Mouse (Mus musculus) heart, postnatal 0 days (tissue): ENCODE results near the gene Pipox. TPM values are rescaled to one million over a fixed set of nuclear protein-coding genes. Genes with fewer than 3 reads are reported as not detected.
A peak's percentile ranks its signal among the peaks of the same experiment; 100 is the strongest.

ENCODE experiments used
- ATAC-seq: fragments of 200-750 bp; cut with Nextera tagmentation; 2 replicates; pipeline ENCODE4 v1.8.0; 2017; ENCODE audit warnings: low read depth, moderate number of reproducible peaks, moderate library complexity; ENCODE audit not compliant: insufficient read depth
- DNase-seq: peaks from one replicate; pipeline ENCODE4 v3.0.0-alpha.2; 2016; ENCODE audit warnings: low spot score
- H3K27ac ChIP-seq: fragments of 300-500 bp; sonication (generic); 2 replicates; pipeline ENCODE4 v1.5.1; 2014; ENCODE audit warnings: low read depth, mild to moderate bottlenecking
- H3K27me3 ChIP-seq: fragments of 300-500 bp; sonication (generic); 2 replicates; pipeline ENCODE4 v1.6.1; 2014; ENCODE audit warnings: low read length, mixed read lengths; ENCODE audit not compliant: control insufficient read depth, insufficient read depth
- H3K36me3 ChIP-seq: fragments of 300-500 bp; sonication (generic); replicated peaks from 2 replicates; pipeline ENCODE4 v1.6.1; 2014; ENCODE audit warnings: low read length, mixed read lengths; ENCODE audit not compliant: control insufficient read depth, insufficient read depth
- H3K4me1 ChIP-seq: fragments of 300-500 bp; sonication (generic); 2 replicates; pipeline ENCODE4 v1.6.1; 2014; ENCODE audit warnings: antibody characterized with exemption; ENCODE audit not compliant: control insufficient read depth, insufficient read depth
- H3K4me2 ChIP-seq: fragments of 300-500 bp; sonication (generic); 2 replicates; pipeline ENCODE4 v1.6.1; 2014; ENCODE audit warnings: low read depth, mild to moderate bottlenecking, low read length, moderate library complexity
- H3K4me3 ChIP-seq: fragments of 300-500 bp; sonication (generic); 2 replicates; pipeline ENCODE4 v1.5.1; 2014; ENCODE audit warnings: low read depth, low read length
- H3K9ac ChIP-seq: fragments of 300-500 bp; sonication (generic); replicated peaks from 2 replicates; pipeline ENCODE4 v1.6.1; 2014; ENCODE audit warnings: low read depth, low read length, mixed read lengths
- H3K9me3 ChIP-seq: fragments of 300-500 bp; sonication (generic); replicated peaks from 2 replicates; pipeline ENCODE4 v1.6.1; 2016; ENCODE audit warnings: low read length; ENCODE audit not compliant: control insufficient read depth
- CTCF ChIP-seq: IDR thresholded peaks from 2 replicates; pipeline ENCODE4 v1.5.1; 2016; ENCODE audit warnings: antibody characterized with exemption, control low read depth, low read depth
- EP300 ChIP-seq: IDR thresholded peaks from 2 replicates; pipeline ENCODE4 v1.6.1; 2016; ENCODE audit warnings: antibody characterized with exemption, low read depth
- WGBS: fragments of 180-500 bp; shearing (Covaris S2); extraction: QIAGEN DNeasy Blood & Tissue Kit; methylation state at CpG from one replicate; pipeline ENCODE4 v1.1.7; 2014; 5-methylcytosine and 5-hydroxymethylcytosine counted together
- polyA plus RNA-seq: library from polyadenylated mRNA; unstranded; fragments of >200 nt; fragmentation: Nextera tagmentation; extraction: Ambion mirVana; gene quantifications from 2 replicates; pipeline ENCODE4 v1.2.1, GENCODE M21; 2015
- total RNA-seq: library from RNA; depleted of rRNA; stranded (reverse); fragments of >200 nt; gene quantifications from 2 replicates; pipeline ENCODE4 v1.2.3, GENCODE M21; 2014; ENCODE audit warnings: low replicate concordance; rRNA removed

Pipox gene
- total and polyA plus RNA-seq, 2 experiments from 2014 or later: 2.4 to 2.6 TPM

DNA sequence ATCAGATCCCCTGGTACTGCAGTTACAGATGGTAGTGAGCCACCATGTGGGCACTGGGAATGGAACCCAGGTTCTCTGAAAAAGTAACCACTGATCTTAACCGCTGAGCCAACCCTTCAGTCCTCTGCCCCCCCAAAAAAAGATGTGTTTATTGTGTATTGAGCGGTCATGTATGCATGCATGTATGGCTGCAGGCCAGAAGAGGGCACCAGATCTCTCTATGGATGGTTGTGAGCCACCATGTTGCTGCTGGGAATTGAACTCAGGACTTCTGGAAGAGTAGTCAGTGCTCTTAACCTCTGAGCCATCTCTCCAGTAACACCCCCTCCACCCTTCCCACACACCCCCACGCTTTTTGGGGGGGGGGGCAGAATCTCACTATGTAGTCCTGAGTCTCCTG is 58.8 kb downstream of the Pipox start:
- Histone ChIP-seq H3K27ac (0 out of 2 replicates have a peak overlapping the region, but pooled peaks have one; percentile 93), H3K4me2 (no peak overlapping the region), H3K9ac (no peak overlapping the region), H3K36me3 (peaks cover 98% of the 10 kb centered on the region), H3K27me3 (no peaks in the 10 kb centered on the region), H3K4me1 (peaks cover 15% of the 10 kb centered on the region), H3K4me3 (no peak overlapping the region), H3K9me3 (no peaks in the 10 kb centered on the region)
- DNase-seq (no peak), ATAC-seq (no peak)
- TF ChIP-seq CTCF: peak; percentile 32; the same call in 1 of the 2 replicates
- no peak for TF ChIP-seq EP300
- WGBS: 91% methylated on average over 3 of the region's 3 CpGs

DNA sequence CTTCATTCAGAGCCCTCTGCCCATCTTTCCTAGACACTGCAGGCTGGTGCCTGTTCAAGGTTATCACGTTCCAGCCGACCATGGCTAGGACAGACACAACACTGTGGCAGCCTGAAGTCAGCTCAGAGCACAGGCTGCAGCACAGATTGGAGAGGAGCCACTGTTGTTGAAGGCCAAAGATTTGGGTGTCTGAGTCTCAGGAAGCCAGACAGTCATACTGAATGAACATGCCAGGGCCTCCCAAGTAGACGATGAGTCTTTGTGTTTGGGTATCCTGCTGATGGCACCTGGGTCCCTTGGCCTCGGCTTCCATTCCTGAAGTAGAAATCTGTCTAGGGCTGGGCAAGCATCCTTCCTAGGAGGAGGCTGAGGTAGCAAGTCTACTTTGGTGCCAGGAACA is 61.4 kb downstream of the Pipox start:
- Histone ChIP-seq H3K9me3 (no peaks in the 10 kb centered on the region), H3K4me1 (peaks cover 15% of the 10 kb centered on the region), H3K9ac (no peak overlapping the region), H3K4me2 (no peak overlapping the region), H3K36me3 (peaks cover 98% of the 10 kb centered on the region), H3K27ac (no peak overlapping the region), H3K27me3 (no peaks in the 10 kb centered on the region), H3K4me3 (no peak overlapping the region)
- no peak for DNase-seq
- ATAC-seq: no peak
- WGBS: 62% methylated on average over 4 of the region's 4 CpGs
- no peak for TF ChIP-seq EP300

DNA sequence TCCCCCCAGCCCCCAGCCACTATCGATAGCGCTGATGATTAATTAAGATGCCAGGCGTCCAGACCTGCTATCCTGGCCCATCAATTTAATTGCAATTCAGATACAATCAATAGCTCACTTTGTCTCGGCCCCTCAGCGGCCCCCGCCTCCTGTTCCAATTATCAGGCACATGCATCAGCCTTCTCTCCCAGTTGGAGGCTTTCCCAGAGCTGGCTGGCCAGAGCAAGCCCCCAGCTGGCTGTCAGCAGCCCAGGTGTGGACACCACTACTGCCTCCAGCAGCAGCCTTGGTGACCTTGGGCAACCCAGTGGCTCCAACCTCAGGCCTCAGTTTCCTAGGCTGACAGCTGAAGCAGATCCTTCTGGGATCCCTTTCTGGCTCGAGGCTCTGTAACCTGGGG is 63.0 kb downstream of the Pipox start:
- no peak for ATAC-seq
- WGBS: 63% methylated on average over 7 of the region's 7 CpGs

More for the DNA sequence above, 63.0 kb downstream of the Pipox start:
- Histone ChIP-seq H3K4me3 (no peak overlapping the region), H3K4me1 (0 out of 2 replicates have a peak, but pooled peaks cover under 1% of the 10 kb centered on the region), H3K4me2 (no peak overlapping the region), H3K27ac (no peak overlapping the region), H3K36me3 (peaks cover 94% of the 10 kb centered on the region), H3K9ac (no peak overlapping the region), H3K9me3 (no peaks in the 10 kb centered on the region), H3K27me3 (no peaks in the 10 kb centered on the region)
- TF ChIP-seq CTCF (no peak), EP300 (no peak)
- no peak for DNase-seq

Other genes with a start within 250 kb of the Pipox start
- gene Nufip2, start 207.9 kb downstream of the Pipox start, total RNA-seq: 30.5 and 55.1 TPM in 2 replicates
- gene Nufip2, start 207.9 kb downstream of the Pipox start, polyA plus RNA-seq: 3.0 and 3.5 TPM in 2 replicates
- not detected in 2 replicates for gene Cryba1, start 168.8 kb downstream of the Pipox start, total RNA-seq
- gene Cryba1, start 168.8 kb downstream of the Pipox start, polyA plus RNA-seq: not detected in 2 replicates
- gene Myo18a, start 130.8 kb downstream of the Pipox start, total RNA-seq: 181 and 218 TPM in 2 replicates
- gene Myo18a, start 130.8 kb downstream of the Pipox start, polyA plus RNA-seq: 80.0 and 82.5 TPM in 2 replicates
- not detected in 2 replicates for gene Gm10277, start 106.3 kb downstream of the Pipox start, total RNA-seq
- gene Gm10277, start 106.3 kb downstream of the Pipox start, polyA plus RNA-seq: 0.41 and 0.52 TPM in 2 replicates
- 0.77 TPM in 1 of 2 replicates, not detected in the other for gene Sez6, start 36.7 kb upstream of the Pipox start, total RNA-seq
- 0.08 TPM in 1 of 2 replicates, not detected in the other for gene Sez6, start 36.7 kb upstream of the Pipox start, polyA plus RNA-seq
- gene Phf12, start 88.7 kb upstream of the Pipox start, total RNA-seq: 19.2 and 25.1 TPM in 2 replicates
- 5.6 and 7.3 TPM in 2 replicates for gene Phf12, start 88.7 kb upstream of the Pipox start, polyA plus RNA-seq
- gene Dhrs13, start 138.2 kb upstream of the Pipox start, total RNA-seq: 7.3 and 9.4 TPM in 2 replicates
- 7.7 and 8.6 TPM in 2 replicates for gene Dhrs13, start 138.2 kb upstream of the Pipox start, polyA plus RNA-seq
- 77.9 and 111 TPM in 2 replicates for gene Flot2, start 143.8 kb upstream of the Pipox start, total RNA-seq
- 91.3 and 95.0 TPM in 2 replicates for gene Flot2, start 143.8 kb upstream of the Pipox start, polyA plus RNA-seq
- gene Eral1, start 186.3 kb upstream of the Pipox start, total RNA-seq: 33.5 and 40.8 TPM in 2 replicates
- 19.7 TPM in 2 replicates for gene Eral1, start 186.3 kb upstream of the Pipox start, polyA plus RNA-seq
- gene Fam222b, start 200.6 kb upstream of the Pipox start, total RNA-seq: 10.8 and 24.6 TPM in 2 replicates
- gene Fam222b, start 200.6 kb upstream of the Pipox start, polyA plus RNA-seq: 11.1 TPM in 2 replicates